Mouse (Mus musculus) ES-E14 (cell line): ENCODE results near the gene Gm10310. TPM values are rescaled to one million over a fixed set of nuclear protein-coding genes. Genes with fewer than 3 reads are reported as not detected.
"Not testable (repeated sequence)": the region's sequence is repeated elsewhere in the genome, so short reads cannot be mapped to it uniquely, and the experiment has no call there.

Experiments
- DNase-seq: peaks from one replicate; pipeline ENCODE4 v3.0.0-alpha.2; 2013; ENCODE audit warnings: low read depth, low spot score
- H3K27ac ChIP-seq: 2 replicates; pipeline ENCODE4 v1.5.1; 2012; ENCODE audit warnings: low read depth, mild to moderate bottlenecking, low read length, moderate library complexity, mixed read lengths; ENCODE audit not compliant: poor library complexity, insufficient read depth, severe bottlenecking
- H3K36me3 ChIP-seq: 2 replicates; pipeline ENCODE4 v1.6.1; 2012; ENCODE audit warnings: mild to moderate bottlenecking, low read length, moderate library complexity, mixed read lengths; ENCODE audit not compliant: control insufficient read depth, poor library complexity, insufficient read depth, severe bottlenecking
- H3K4me1 ChIP-seq, 2 experiments: fragments of 150-350 bp in 1 of 2; sonication (generic) in 1 of 2; 2 replicates each; pipeline ENCODE4 v1.6.1; 2012; ENCODE audit warnings: low read length in 2 of 2, mild to moderate bottlenecking in 1 of 2, mixed read lengths in 1 of 2; ENCODE audit not compliant: control insufficient read depth in 2 of 2, insufficient read depth in 2 of 2, poor library complexity in 1 of 2
- H3K4me3 ChIP-seq, 2 experiments: fragments of 150-350 bp in 1 of 2; sonication (generic) in 1 of 2; 2 replicates each; pipeline ENCODE4 v1.5.1; 2012; ENCODE audit warnings: low read length in 2 of 2, low read depth in 1 of 2, mild to moderate bottlenecking in 1 of 2, mixed read lengths in 1 of 2; ENCODE audit not compliant: insufficient read depth in 1 of 2, poor library complexity in 1 of 2, severe bottlenecking in 1 of 2
- H3K9ac ChIP-seq: 2 replicates; pipeline ENCODE4 v1.6.1; 2012; ENCODE audit warnings: low read depth, mild to moderate bottlenecking, low read length, mixed read lengths; ENCODE audit not compliant: poor library complexity, insufficient read depth, severe bottlenecking
- H3K9me3 ChIP-seq: fragments of 150-350 bp; sonication (generic); 2 replicates; pipeline ENCODE4 v1.6.1; 2012; ENCODE audit warnings: low read depth, mild to moderate bottlenecking, low read length; ENCODE audit not compliant: control insufficient read depth, insufficient read depth
- CHD2 ChIP-seq: IDR thresholded peaks from 2 replicates; pipeline ENCODE4 v1.6.1; 2014; ENCODE audit warnings: mild to moderate bottlenecking, low read depth, low read length, inconsistent platforms
- HCFC1 ChIP-seq: IDR thresholded peaks from 2 replicates; pipeline ENCODE4 v1.6.1; 2012; ENCODE audit warnings: low read length, inconsistent platforms, borderline replicate concordance; ENCODE audit not compliant: insufficient read depth
- MAFK ChIP-seq: IDR thresholded peaks from 2 replicates; pipeline ENCODE4 v1.6.1; 2014; ENCODE audit warnings: mild to moderate bottlenecking, low read depth, low read length, inconsistent platforms; ENCODE audit not compliant: insufficient read depth
- ZC3H11A ChIP-seq: IDR thresholded peaks from 2 replicates; pipeline ENCODE4 v1.6.1; 2012; ENCODE audit warnings: low read depth, mild to moderate bottlenecking, inconsistent platforms, low read length, borderline replicate concordance
- ZNF384 ChIP-seq: IDR thresholded peaks from 2 replicates; pipeline ENCODE4 v1.6.1; 2012; ENCODE audit warnings: low read depth, low read length, inconsistent platforms
- in situ Hi-C, 2 experiments: fragments of 600-800 bp; cut with MboI; formaldehyde crosslinking; loops; one replicate each; pipeline ENCODE4 v1.15.1; 2025; ENCODE audit warnings: low sequenced_read_pairs in 2 of 2, inconsistent platforms in 1 of 2; ENCODE audit not compliant: unreplicated experiment in 2 of 2
- total RNA-seq: library from RNA; depleted of rRNA; stranded (reverse); fragments of 300-350 nt; gene quantifications from 2 replicates; pipeline ENCODE4 v1.2.3, GENCODE M21; 2012; rRNA removed

Gene Gm10310
- not detected in 2 replicates for total RNA-seq

- H3K4me3 ChIP-seq, DNase-seq, H3K4me1 ChIP-seq, in situ Hi-C loops, H3K9ac ChIP-seq, H3K9me3 ChIP-seq, H3K36me3 ChIP-seq, H3K27ac ChIP-seq: not testable (repeated sequence)
Observed at GRCm38 (mm10) chr10:129984962-129985361, at the start of gene Gm10310. Gene Gm10310, minus strand, starts transcription at chr10:129985062.

GRCm38 (mm10) chr10:130030048-130030447 is 45.2 kb upstream of the Gm10310 start, which contains the start of gene Olfr821:
Gene Olfr821, plus strand, starts transcription at chr10:130030348.
- Histone ChIP-seq H3K4me1 (no peaks in the 10 kb centered on the region), H3K9ac (no peak within 1 kb of the TSS), H3K36me3 (no peaks in the 10 kb centered on the region), H3K27ac (no peak within 1 kb of the TSS), H3K4me3 (no peak within 1 kb of the TSS), H3K9me3 (no peaks in the 10 kb centered on the region)
- in situ Hi-C loops: no loop called here
- TF ChIP-seq CHD2 (no peak), HCFC1 (no peak), MAFK (no peak), ZC3H11A (no peak), ZNF384 (no peak)
- no peak for DNase-seq

DNA sequence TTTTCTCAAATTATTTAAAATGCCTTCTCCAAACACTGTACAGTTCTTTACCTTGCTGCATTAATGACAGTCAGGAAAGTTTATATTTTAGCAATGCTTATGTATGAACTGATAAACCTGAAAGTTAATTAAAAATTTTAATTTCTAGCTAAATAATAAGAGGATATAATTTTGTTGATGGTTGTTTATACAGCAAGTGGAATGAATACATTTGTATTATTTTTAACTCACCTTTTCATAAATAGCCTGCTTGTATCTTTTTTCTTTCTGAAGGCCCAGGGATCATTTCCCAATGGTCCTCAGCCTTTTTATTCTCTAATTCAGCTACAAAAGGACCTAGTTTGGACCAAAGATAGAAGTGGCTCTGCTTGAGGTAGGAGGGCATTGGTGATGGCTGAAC is 27.5 kb upstream of the Gm10310 start, which contains the start of gene Olfr820:
Olfr820 (plus strand) TSS at position 301 of the 400 bp plus-strand sequence.
- Histone ChIP-seq H3K9me3 (no peaks in the 10 kb centered on the region), H3K4me3 (no peak within 1 kb of the TSS), H3K27ac (no peak within 1 kb of the TSS), H3K36me3 (no peaks in the 10 kb centered on the region), H3K4me1 (no peaks in the 10 kb centered on the region), H3K9ac (no peak within 1 kb of the TSS)
- in situ Hi-C loops: no loop called here
- TF ChIP-seq MAFK (no peak), ZC3H11A (no peak), HCFC1 (no peak), ZNF384 (no peak), CHD2 (no peak)
- DNase-seq: no peak

- H3K36me3 ChIP-seq, H3K4me1 ChIP-seq, H3K9me3 ChIP-seq, in situ Hi-C loops: not testable (repeated sequence)
- Histone ChIP-seq H3K4me3 (0 out of 4 replicates have a peak overlapping the region, but pooled peaks of 1 of the 2 experiments have one; percentile 5), H3K9ac (peak overlapping the region; percentile 43; the same call in 1 of the 2 replicates), H3K27ac (peak overlapping the region; percentile 87)
- peak; percentile 54 for DNase-seq
Observed at GRCm38 (mm10) chr10:130005366-130005765, 20.5 kb upstream of the Gm10310 start.

GRCm38 (mm10) chr10:130004104-130004503 is 19.2 kb upstream of the Gm10310 start:
- H3K4me3 ChIP-seq: peak overlapping the region in 1 of 2 experiments; percentile 41; a peak in 2 of 4 replicates
- 0 out of 2 replicates have a peak, but pooled peaks have one; percentile 38 for TF ChIP-seq HCFC1
- TF ChIP-seq CHD2: peak; percentile 74

GRCm38 (mm10) chr10:129981867-129982266 is 3.0 kb downstream of the Gm10310 start:
- H3K27ac ChIP-seq, H3K9ac ChIP-seq, DNase-seq, H3K4me1 ChIP-seq, H3K9me3 ChIP-seq, H3K36me3 ChIP-seq, H3K4me3 ChIP-seq, in situ Hi-C loops: not testable (repeated sequence)

More at GRCm38 (mm10) chr10:130004104-130004503, 19.2 kb upstream of the Gm10310 start:
- H3K4me1 ChIP-seq, H3K36me3 ChIP-seq, in situ Hi-C loops, H3K9ac ChIP-seq, H3K9me3 ChIP-seq: not testable (repeated sequence)
- DNase-seq: peak; percentile 58
- H3K27ac ChIP-seq: peak overlapping the region; percentile 77

DNA sequence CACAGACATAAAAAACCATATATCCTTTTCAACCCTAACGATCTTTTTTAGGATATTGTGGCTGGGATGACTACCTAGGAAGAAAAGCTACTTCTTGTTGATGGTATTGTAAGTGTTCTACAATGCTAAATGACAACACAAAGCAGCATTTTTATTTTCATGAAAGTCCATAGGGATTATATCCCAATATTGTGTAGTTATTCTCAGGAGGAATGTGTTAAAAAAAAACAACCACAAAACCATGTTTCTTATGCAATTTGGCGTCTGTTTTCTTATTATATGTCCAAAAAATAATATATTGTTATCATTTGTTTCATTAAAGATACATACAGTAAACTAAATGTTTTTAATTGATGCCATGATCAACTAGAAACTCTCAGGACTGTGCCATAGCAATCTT is 8.8 kb downstream of the Gm10310 start, which contains the start of gene Olfr247:
Olfr247 (minus strand) TSS at position 101 of the 400 bp plus-strand sequence.
- in situ Hi-C loops: not testable (repeated sequence)

More for the DNA sequence above, 8.8 kb downstream of the Gm10310 start, which contains the start of gene Olfr247:
- H3K27ac ChIP-seq, H3K36me3 ChIP-seq, H3K4me1 ChIP-seq, H3K9me3 ChIP-seq, H3K4me3 ChIP-seq, H3K9ac ChIP-seq, DNase-seq: not testable (repeated sequence)
